Mouse (Mus musculus) lung, postnatal 0 days (tissue): ENCODE measurements at regions not wholly inside any gene's neighbourhood (a gene's known extent, or its start where the extent isn't known, plus 50 kb on each side); places are given as distances from the start of the nearest gene placed in this dataset.

Source experiments
- ATAC-seq: fragments of 200-750 bp; cut with Nextera tagmentation; 2 replicates; pipeline ENCODE4 v1.8.0; 2017; ENCODE audit warnings: moderate library complexity
- DNase-seq: peaks from one replicate; pipeline ENCODE4 v3.0.0-alpha.2; 2016; ENCODE audit warnings: low spot score
- H3K27ac ChIP-seq: fragments of 300-500 bp; sonication (generic); 2 replicates; pipeline ENCODE4 v1.5.1; 2014; ENCODE audit warnings: antibody characterized with exemption, mild to moderate bottlenecking, low read length, mixed read lengths
- H3K27me3 ChIP-seq: fragments of 300-500 bp; sonication (generic); replicated peaks from 2 replicates; pipeline ENCODE4 v1.6.1; 2014; ENCODE audit warnings: low read length, mixed read lengths; ENCODE audit not compliant: insufficient read depth
- H3K36me3 ChIP-seq: fragments of 300-500 bp; sonication (generic); 2 replicates; pipeline ENCODE4 v1.6.1; 2014; ENCODE audit warnings: low read length, mixed read lengths; ENCODE audit not compliant: insufficient read depth
- H3K4me1 ChIP-seq: fragments of 300-500 bp; sonication (generic); 2 replicates; pipeline ENCODE4 v1.6.1; 2014; ENCODE audit warnings: antibody characterized with exemption, low read depth, low read length, mixed read lengths; ENCODE audit not compliant: insufficient read depth
- H3K4me2 ChIP-seq: fragments of 300-500 bp; sonication (generic); replicated peaks from 2 replicates; pipeline ENCODE4 v1.6.1; 2014; ENCODE audit warnings: low read depth, mild to moderate bottlenecking, low read length, moderate library complexity, mixed read lengths
- H3K4me3 ChIP-seq: fragments of 300-500 bp; sonication (generic); 2 replicates; pipeline ENCODE4 v1.5.1; 2014; ENCODE audit warnings: low read depth, low read length
- H3K9ac ChIP-seq: fragments of 300-500 bp; sonication (generic); replicated peaks from 2 replicates; pipeline ENCODE4 v1.6.1; 2014; ENCODE audit warnings: low read depth, mild to moderate bottlenecking
- H3K9me3 ChIP-seq: fragments of 300-500 bp; sonication (generic); 2 replicates; pipeline ENCODE4 v1.6.1; 2016; ENCODE audit warnings: low read length, mixed read lengths
- CTCF ChIP-seq: IDR thresholded peaks from 2 replicates; pipeline ENCODE4 v1.5.1; 2016; ENCODE audit warnings: antibody characterized with exemption, mild to moderate bottlenecking
- EP300 ChIP-seq: IDR thresholded peaks from 2 replicates; pipeline ENCODE4 v1.6.1; 2016; ENCODE audit warnings: antibody characterized with exemption, mild to moderate bottlenecking, control low read depth
- WGBS: fragments of 180-500 bp; shearing (Covaris S2); extraction: QIAGEN DNeasy Blood & Tissue Kit; methylation state at CpG from one replicate; pipeline ENCODE4 v1.1.7; 2014; 5-methylcytosine and 5-hydroxymethylcytosine counted together

DNA sequence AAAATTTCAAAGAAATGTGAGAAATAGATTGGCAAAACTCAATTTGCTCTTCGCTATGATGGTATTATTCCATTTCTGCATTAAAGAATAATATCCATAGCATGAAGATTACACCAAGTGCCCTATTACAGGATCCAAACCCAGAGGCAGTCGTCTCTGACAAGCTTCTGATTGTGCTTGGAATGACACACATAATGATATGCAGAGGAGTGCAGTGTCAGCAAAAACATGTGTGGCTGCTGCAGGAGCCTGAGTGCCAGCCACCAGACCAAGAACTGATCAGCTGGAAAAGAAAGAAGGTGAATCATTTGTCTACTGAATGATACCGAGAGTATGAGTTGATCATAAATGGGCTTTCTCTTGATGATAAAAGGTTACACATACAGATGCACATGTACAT is 137.3 kb downstream of the Il15 start:
- 77% methylated on average over 3 of the region's 3 CpGs for WGBS
- Histone ChIP-seq H3K4me2 (no peak overlapping the region), H3K9ac (no peak overlapping the region), H3K27me3 (no peaks in the 10 kb centered on the region), H3K4me1 (no peaks in the 10 kb centered on the region), H3K4me3 (no peak overlapping the region), H3K36me3 (no peaks in the 10 kb centered on the region), H3K9me3 (no peaks in the 10 kb centered on the region), H3K27ac (no peak overlapping the region)
- TF ChIP-seq CTCF (no peak), EP300 (no peak)
- DNase-seq (no peak), ATAC-seq (no peak)

DNA sequence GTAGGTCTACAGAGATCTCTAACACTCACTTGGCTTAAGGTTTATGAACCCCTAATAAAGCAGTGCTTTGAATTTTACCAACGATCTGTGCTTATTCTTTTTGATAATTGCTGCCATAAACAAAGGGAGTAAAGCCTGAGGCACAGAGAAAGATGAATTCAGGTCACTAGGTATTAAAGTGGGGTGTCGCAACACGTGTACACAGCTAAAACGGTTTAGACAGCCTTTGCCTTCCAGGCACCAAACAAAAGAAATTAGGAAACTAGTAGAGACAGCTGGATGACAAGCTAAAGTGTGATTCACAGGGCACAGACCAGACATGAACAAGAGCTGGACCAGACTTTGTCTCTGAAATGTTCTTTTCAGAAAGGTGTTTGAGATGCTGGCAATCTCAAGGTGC is 140.8 kb downstream of the Il15 start:
- H3K36me3 ChIP-seq, result no peaks in the 10 kb centered on the region
- DNase-seq (no peak), ATAC-seq (no peak)
- TF ChIP-seq CTCF (no peak), EP300 (no peak)
- no peak overlapping the region for H3K4me3 ChIP-seq
- 49% methylated on average over 4 of the region's 4 CpGs for WGBS
- H3K9me3 ChIP-seq, result no peaks in the 10 kb centered on the region
- H3K9ac ChIP-seq, result no peak overlapping the region
- no peaks in the 10 kb centered on the region for H3K27me3 ChIP-seq
- no peak overlapping the region for H3K4me2 ChIP-seq
- H3K4me1 ChIP-seq, result no peaks in the 10 kb centered on the region
- no peak overlapping the region for H3K27ac ChIP-seq

- H3K36me3 ChIP-seq, result no peaks in the 10 kb centered on the region
- H3K27ac ChIP-seq, result no peak overlapping the region
- H3K9ac ChIP-seq, result no peak overlapping the region
- ATAC-seq (no peak), DNase-seq (peak; percentile 8)
- H3K4me3 ChIP-seq, result no peak overlapping the region
- 35% methylated on average over 1 of the region's 1 CpGs for WGBS
- no peaks in the 10 kb centered on the region for H3K4me1 ChIP-seq
- H3K4me2 ChIP-seq, result no peak overlapping the region
- no peak for TF ChIP-seq CTCF
- TF ChIP-seq EP300, result no peak
- H3K27me3 ChIP-seq, result no peaks in the 10 kb centered on the region
- no peaks in the 10 kb centered on the region for H3K9me3 ChIP-seq
Measured at GRCm38 (mm10) chr8:82260613-82261012, 142.4 kb downstream of the Il15 start.

DNA sequence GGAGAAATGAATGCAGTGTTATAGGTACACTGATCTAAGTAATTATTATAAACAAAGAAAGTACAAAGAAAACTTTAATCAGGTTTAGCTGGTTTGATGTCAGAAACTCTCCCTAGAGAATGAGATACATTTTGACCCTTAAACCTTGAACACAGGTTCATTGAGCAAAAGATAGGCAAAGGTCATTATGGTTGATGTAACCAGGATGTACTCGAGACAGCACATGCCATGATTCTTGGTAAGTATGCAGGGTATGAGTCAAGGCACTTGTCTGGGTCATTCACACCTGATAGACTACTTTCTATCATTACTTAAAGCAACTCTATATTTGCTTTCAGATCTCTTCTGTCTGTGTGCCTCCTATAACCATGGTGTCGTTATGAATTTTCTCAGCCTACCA is 147.2 kb downstream of the Il15 start:
- no peak for ATAC-seq
- Histone ChIP-seq H3K9me3 (no peaks in the 10 kb centered on the region), H3K4me1 (no peaks in the 10 kb centered on the region), H3K27me3 (no peaks in the 10 kb centered on the region), H3K4me3 (no peak overlapping the region), H3K36me3 (no peaks in the 10 kb centered on the region), H3K9ac (no peak overlapping the region), H3K4me2 (no peak overlapping the region), H3K27ac (no peak overlapping the region)
- no peak for DNase-seq
- TF ChIP-seq EP300 (no peak), CTCF (no peak)
- WGBS, result 68% methylated on average over 2 of the region's 2 CpGs

GRCm38 (mm10) chr8:82252406-82252805 is 150.6 kb downstream of the Il15 start:
- DNase-seq (no peak), ATAC-seq (no peak)
- no peak overlapping the region for H3K4me3 ChIP-seq
- TF ChIP-seq EP300 (no peak), CTCF (no peak)
- H3K27ac ChIP-seq, result no peak overlapping the region
- H3K4me2 ChIP-seq, result no peak overlapping the region
- no peaks in the 10 kb centered on the region for H3K4me1 ChIP-seq
- no peaks in the 10 kb centered on the region for H3K9me3 ChIP-seq
- H3K9ac ChIP-seq, result no peak overlapping the region
- no peaks in the 10 kb centered on the region for H3K27me3 ChIP-seq
- H3K36me3 ChIP-seq, result no peaks in the 10 kb centered on the region

DNA sequence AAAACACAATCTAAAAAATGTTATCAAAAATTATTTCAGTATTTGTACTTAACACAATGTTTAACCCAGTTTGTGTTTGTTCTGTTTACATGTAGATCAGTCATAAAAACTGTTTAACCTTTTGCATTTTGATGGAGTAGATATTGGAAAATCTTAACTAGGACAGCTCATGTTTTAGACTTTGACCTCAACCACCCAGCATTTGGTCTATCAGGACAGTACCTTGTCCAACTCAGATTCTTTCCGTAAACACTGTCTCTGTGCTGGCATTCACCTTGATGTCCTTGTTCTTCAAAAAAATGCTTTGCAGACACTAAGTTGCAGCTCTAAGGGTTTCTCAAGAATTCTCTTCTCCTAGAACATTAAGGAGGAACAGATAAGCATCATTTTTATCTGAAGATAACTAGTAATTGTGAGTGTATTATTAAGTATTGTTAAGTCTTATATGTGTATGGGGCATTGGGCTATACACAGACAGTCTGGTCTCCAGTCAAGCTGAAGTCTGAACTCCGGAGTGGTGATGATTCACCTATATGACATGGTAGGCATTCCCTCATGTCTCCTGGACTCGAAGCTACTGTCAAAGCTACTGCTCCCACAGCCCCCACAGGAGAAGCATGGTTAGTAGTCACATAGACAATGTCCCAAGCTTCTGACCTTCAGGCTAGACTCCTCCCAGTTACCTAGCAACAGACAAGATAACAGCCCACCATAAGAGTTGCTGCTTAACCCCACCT is 153.0 kb downstream of the Il15 start:
- WGBS, result 67% methylated on average over 3 of the region's 3 CpGs
- no peak for ATAC-seq

GRCm38 (mm10) chr8:82244076-82244475 is 158.9 kb downstream of the Il15 start:
- TF ChIP-seq EP300 (no peak), CTCF (no peak)
- no peaks in the 10 kb centered on the region for H3K4me1 ChIP-seq
- ATAC-seq (no peak), DNase-seq (no peak)
- no peak overlapping the region for H3K27ac ChIP-seq
- no peaks in the 10 kb centered on the region for H3K9me3 ChIP-seq
- 68% methylated on average over 2 of the region's 2 CpGs for WGBS
- H3K27me3 ChIP-seq, result no peaks in the 10 kb centered on the region
- H3K36me3 ChIP-seq, result no peaks in the 10 kb centered on the region
- H3K4me3 ChIP-seq, result no peak overlapping the region
- H3K9ac ChIP-seq, result no peak overlapping the region
- no peak overlapping the region for H3K4me2 ChIP-seq

More for the DNA sequence above, 153.0 kb downstream of the Il15 start:
- Histone ChIP-seq H3K9ac (no peak overlapping the region), H3K4me2 (no peak overlapping the region), H3K27me3 (no peaks in the 10 kb centered on the region), H3K4me1 (no peaks in the 10 kb centered on the region), H3K27ac (no peak overlapping the region), H3K4me3 (no peak overlapping the region), H3K9me3 (no peaks in the 10 kb centered on the region), H3K36me3 (no peaks in the 10 kb centered on the region)
- TF ChIP-seq CTCF (no peak), EP300 (no peak)
- DNase-seq, result no peak
